Mouse (Mus musculus) right cerebral cortex, postnatal 10 days (tissue): Measurements from ENCODE around the gene Vsnl1.

Experiments
- DNase-seq, 2 experiments: peaks; one replicate each; pipeline ENCODE4 v3.0.0; 2021; ENCODE audit warnings: low spot score in 2 of 2

The Vsnl1 gene

DNA sequence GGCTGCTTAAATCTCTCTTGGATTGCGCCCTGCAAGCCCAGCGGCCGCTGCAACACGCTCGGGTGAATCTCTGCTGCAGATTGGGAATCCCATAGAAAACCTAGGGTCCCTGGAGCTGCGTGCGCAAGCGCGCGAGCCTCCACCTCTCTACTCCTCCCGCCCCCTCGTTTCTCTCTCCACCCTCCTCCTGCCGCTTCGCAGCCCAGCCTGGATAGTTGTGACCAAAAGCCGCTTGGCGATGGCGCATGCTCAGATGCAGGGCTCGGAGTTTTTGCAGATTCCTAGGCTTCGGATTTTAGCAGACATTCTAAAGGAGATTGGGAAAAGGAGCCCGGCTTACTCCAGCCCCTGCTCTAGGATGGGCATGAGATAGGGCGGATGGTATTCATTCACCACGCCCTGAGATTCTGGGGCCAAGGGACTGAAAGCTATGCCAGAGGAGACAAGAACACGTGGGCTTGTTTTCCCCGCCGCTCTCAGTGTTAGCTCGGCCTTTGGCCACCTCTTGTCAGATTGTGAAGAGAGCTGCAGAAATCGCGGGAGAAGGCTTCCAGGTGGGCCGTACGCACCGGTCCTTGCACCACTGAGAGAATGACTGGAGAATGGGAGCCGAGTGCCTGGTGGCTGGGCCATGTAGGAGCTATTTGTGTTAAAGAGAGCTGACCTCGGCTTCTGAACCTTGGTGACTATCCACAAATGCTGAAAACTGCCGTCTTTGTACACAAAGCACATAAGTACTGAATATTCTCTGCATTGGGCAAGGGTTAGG, at the start of gene Vsnl1:
Vsnl1 (minus strand) TSS at position 117 of the 769 bp plus-strand sequence.
- peak; percentile 96 to 97 for DNase-seq

DNA sequence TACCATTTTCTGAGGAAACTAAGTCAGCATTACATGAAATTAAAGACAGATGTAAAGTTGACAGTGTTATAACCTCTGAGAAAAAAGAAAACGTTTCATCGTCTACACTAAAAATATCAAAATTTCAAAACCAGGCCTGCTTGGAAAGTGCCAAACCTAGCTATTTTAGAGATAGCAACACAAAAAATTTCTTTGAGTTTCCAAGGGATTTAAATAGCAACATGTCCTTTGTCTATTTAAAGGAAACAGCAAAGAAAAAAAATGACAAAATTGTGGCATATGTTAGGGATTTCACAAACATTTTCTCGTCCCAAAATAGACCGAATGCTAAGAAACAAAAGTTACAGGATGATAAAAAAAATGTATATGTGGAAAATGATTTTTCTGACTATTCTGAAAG, 20.2 kb upstream of the Vsnl1 start:
- DNase-seq = no peak

DNA sequence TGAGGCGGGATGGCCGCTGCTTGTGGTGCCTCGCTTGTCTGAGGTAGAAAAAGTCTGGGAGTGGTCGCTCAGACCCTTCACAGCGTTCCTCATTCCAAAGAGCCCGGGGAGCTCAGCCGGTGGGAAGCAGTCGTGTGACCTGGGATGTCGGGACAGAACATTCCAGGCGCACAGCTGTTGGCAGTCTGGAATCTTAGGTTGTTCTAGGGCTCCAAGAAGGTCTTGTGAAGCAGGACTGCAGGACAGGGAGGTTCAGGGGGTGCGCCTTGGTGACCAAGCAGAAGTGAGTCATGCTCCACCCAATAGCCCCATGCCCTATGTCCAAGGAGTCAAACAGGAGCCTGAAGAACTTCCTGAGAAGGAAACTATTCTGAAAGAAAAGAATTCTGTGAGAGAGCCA, 19.8 kb upstream of the Vsnl1 start:
- peak in 1 of 2 experiments; percentile 31 for DNase-seq

DNA sequence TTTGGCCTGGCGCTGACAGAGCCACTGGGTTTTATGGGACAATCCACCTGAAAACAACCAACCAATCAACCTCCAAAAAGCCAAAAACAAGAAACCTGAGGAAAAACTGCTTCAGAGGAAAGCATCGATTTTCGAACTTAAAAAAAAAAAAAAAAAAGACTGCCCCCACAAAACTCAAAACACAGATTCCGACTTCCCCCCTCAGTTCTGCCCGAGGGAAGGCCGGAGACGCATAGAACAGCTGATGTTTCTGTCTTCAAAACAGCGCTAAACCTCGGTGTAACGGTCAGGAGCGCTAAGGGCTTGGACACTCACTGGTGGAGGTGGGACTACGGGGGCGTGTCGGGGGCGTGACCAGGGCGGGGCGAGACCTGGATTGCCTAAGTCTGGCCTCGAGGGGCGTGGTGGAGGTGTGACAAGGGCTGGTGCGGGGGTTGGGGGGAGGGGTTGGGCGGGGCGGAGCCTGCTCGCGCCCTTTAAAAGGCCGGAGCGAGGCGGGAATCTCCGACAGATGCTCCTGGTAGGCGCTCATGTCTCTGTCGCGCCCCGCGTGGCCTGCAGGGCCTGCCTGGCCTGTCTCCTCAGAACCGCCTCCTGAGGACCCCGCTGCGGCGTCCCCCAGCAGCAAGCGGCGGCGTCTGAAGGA, 19.3 kb upstream of the Vsnl1 start, which contains the start of gene Rad51ap2:
Rad51ap2 (plus strand) TSS at position 531 of the 646 bp plus-strand sequence.
- peak; percentile 93 to 94 for DNase-seq

DNA sequence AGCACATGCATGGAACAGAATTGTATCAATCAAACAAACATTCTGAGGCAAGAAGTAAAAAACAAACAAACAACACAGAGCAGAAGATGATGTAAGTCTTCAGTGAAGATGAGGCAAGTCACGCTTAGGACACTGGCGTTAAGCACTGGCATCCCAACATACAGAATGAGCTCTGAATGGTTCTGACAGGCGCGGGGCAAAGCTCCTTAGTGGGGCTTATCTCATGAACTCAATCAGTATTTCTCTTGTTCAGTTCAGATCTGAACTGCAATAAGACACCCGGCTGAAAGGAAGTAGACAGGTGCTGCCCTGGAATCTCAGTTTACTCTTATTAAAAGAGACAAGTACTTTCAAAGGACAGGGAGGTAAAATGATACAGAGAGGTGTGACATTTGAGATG, 17.7 kb upstream of the Vsnl1 start:
- no peak for DNase-seq

DNA sequence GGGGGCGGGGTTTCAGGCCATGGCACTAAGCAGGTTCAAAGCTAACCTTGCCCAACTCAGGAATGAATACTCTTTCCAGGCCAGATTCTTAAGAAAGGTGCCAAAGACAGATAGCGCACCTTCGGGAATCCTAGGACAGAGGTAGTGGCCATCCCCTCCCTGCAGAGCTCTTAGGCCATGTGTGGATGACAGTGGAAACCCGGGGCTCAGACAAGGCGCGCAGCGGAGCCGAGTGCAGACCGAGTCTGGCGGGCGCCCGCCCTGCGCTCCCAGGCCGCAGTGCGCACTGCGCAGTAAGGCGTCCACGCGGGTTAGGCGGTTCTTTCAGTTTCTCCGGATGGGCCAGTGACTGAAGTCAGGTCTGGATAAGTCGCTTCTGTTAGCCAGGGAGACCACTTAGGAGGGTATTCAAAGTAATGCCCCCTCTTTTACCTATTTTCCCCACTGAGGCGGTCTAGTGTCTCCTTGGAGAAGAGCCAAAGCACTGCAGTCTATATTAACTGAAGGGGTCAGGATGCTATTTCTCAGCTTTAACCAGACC, 1.6 kb upstream of the Vsnl1 start:
- DNase-seq = peak in 1 of 2 experiments; percentile 37

DNA sequence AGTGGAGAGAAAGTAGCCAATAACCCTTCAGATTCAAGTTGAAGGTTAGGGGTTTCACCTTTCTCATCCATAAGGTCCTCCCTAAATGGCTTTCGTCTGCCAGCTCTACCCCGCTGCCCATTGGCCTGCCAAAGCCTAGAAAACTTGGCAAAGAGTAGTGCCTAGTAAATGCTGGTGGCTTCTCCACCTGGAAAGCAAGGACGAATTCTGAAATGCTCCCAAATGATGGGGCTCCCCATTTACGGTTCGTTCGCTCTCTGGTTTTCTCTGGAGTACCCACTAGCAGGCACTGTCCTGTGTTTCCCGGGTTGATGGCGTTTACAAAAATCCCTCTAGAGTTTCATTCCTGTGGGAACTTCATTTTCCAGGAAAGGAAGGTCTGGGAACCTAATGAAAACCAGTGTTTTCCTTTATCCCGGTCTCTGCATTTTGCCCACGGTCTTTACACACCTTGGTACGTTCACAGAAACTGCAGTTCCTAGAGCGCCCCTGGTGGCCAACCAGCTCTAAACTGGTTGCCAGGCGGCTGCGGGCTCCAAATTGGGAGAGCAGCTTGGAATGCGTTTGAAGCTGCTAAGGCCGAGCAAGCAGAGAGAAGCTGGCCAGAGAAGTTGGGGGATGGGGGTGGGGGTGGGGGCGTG, 973 bp upstream of the Vsnl1 start:
- DNase-seq = peak; percentile 90 to 93

DNA sequence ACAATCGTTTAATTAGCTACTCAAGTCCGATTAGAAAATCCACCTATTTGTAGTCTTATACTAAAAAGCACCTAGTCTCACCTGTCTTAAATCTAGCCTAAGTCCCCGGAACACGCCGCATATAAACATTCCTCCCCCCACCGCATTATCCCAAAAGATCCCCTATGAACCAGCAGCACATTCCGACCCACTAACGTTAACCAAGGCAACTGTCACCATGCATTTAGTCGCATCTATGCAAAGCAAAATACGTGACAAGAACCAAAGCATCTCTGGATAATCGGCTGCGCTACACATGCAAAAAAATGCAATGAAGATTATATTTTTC, 426 bp downstream of the Vsnl1 start:
- no peak for DNase-seq

DNA sequence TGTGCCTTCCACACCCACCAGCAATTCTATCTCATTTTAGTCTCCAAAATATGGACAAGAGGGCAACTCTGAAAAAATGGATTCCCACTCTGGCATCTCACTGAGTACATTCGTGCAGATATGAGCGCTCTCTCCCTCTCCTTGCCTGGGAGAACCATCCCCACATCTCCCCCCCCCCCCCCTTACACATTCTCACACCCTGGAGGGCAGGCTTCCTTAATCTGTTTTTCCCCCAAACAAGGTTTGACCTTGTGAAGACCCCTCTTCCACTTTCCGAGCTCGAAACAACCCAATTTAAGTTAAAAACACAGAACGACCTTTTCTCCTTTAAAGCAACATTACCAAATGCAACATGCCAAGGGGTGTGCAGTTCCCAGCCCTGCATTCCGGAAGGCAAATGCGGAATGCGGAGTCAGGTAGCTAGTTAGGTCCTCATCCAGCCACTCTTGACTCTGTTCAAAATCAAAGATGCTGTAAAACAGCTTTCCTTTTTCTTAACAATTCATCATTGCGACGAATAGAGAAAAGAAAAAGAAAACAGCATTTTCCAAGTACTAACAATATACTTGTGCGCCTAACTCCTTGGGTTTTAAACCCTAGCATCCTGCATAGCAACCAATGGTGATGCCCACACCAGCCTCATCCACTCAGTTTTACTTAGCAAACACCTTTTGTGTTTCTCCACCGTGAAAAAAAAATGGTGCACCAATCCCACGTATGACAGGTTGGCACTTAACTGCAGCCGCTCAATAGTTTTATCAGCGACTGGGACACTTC, 979 bp downstream of the Vsnl1 start:
- DNase-seq = peak in 1 of 2 experiments; percentile 40

DNA sequence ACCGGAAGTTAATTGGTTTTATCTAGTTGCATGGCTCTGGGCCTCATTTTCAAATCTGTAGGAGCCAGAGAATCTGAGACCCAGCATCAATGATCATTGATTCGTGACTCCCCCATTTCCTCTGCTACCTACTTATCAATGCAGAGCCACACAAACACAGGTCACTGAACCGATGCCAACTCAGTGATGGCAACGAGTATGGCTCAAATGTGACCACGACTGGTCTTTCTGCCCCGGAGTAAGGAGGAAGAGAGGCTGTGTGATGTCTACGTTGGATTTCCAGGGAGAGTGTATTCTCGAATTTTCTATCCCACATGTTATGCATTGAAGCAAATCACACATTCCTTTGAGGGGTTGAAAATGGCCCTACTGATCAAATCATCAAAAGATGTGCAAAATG, 2.0 kb downstream of the Vsnl1 start:
- no peak for DNase-seq

DNA sequence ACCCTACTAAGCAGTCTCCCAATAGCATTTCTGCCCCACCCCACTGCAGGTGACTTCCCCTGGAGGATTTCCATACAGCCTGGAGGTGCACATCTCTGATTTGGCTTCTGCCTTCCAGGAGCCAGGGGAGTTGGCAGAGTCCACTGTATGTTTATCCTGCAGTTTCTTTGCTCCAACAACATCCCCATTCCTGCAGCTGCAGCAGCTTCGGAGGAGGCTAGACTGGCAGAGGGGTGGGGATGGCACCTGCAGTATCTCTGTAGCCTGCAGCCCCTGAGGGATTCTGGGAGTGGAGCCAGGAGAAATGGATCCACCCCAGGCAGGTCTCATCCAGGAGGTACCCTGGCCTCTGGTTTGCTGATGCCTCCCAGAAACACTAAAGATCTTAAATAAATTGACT, 2.7 kb downstream of the Vsnl1 start:
- peak; percentile 42 to 54 for DNase-seq

DNA sequence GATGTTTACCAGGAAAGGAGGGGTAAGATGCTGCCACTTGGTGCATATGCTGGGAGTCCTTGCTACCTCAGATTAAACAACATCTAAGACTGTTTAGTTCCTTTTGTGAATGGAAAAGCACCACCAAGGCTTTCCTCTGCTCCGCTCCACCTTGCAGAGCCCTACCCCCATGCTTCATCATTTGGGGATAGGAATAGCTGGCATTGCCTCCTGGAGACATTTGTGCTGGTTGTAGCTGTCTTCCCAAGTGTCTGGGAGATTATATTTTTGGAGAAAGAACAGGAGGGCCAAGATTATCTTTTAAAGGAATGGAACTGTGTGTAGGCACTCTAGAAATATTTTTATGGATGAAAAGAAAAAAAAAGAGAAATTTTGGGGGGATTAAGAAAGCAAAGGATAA, 3.3 kb downstream of the Vsnl1 start:
- no peak for DNase-seq

DNA sequence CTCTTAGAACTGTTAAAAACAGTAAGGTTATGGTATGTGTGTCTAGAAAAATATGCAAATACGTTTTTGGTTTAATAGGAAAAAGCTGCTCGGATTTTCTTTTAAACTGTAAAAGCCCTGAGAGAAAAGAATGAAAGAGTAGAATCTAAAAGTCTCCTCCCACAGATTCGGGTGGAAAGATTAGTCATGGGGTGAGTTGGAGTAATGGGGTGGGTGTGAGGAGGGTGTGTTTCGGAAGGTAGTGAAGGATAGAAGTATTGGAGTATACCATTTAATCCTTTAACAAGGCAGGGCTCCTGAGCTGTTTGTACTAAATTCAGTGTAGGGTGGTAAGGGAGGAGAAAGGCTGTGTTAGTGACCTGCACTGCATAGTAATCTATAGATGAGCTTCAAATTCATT, 9.0 kb downstream of the Vsnl1 start:
- DNase-seq = no peak

DNA sequence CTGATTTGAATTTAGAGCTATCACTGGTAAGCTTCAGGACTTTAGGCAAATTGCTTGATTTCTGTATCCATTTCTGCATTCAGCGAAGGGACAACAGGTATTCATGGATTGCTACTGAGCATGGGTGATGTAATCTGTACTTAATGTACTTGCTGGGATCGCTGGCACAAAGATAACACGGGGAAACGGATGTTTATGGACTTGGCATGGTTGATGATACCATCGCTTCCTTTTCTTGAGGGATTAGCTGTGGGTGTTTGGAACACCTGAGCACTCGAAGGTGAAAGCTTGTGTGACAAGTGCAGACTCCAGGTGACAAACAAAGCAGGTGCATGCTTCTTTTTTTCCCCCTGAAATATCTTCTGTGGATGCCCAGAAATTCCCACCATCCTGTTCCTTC, 18.3 kb downstream of the Vsnl1 start:
- no peak for DNase-seq

DNA sequence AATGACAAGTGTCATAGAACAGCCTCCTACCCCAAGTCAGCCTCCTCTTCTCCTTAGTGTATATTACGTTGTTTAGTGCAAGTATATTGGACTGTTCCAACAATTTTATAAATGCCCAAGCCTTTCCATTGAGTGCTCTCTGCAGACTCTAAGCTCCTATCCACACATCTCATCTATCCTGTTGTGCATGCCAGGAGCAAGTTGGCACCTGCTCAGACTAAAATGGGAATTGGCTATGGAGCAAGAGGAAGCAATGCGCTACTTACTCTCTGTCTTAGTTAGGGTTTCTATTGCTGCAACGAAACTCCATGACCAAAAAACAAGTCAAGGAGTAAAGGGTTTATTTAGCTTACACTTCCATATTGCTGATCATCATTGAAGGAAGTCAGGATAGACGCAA, 28.7 kb downstream of the Vsnl1 start:
- peak; percentile 47 to 52 for DNase-seq

DNA sequence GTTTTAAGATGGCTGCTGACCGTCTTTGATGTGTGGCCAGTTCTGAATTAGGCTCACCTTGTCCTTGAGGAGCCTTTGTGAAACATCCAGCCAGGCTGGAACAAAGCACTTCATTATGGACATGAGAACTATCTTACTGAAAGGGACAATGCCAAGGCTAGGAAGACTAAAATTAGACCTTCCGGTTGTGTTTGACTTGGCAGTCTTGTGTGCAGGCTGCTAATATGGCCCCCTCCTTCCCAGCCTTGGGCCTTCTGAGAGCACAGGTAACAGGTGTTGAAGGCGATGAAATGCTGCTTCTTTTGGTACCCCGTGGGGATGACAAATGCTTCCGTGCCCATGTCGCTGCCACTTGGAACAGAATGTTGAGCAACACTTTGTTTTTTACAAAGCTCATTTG, 37.6 kb downstream of the Vsnl1 start:
- no peak for DNase-seq

DNA sequence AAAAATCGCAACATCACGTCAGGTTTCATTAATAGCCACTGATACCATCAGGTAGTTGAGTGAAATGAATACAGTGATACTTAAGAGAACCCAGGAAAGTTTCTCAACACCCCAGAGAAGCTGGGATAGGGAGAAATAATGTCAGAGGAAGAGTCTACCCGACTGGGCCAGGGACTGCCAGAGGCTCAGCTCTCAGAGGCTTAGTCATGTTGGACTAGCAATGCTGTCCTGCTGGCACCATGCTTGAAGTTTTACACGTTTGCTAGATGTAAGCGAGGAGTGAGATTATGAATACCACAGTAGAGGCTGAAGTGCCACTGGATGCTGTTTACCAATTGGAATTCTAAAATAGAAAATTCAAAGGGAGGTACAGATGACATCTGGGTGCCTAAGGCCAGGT, 39.4 kb downstream of the Vsnl1 start:
- DNase-seq = no peak

DNA sequence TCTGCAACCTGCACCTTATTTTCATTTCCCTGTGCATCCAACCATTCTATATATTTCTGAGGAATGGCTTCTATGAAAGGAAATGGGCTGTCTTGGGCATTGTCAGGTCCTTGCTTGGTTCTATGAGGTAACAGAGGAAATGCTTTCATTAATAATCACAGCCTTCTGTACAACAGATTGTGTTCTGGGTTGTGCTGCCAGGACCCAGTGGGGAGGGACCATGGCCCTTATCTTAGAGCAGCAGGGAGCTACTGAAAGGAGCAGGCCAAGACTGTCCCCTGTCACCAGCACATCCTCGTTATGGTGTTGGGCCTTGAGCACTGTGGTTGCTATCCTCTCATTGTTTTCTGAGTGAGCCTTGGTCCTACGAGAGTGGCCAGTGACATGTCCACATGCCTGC, 40.9 kb downstream of the Vsnl1 start:
- DNase-seq = no peak

DNA sequence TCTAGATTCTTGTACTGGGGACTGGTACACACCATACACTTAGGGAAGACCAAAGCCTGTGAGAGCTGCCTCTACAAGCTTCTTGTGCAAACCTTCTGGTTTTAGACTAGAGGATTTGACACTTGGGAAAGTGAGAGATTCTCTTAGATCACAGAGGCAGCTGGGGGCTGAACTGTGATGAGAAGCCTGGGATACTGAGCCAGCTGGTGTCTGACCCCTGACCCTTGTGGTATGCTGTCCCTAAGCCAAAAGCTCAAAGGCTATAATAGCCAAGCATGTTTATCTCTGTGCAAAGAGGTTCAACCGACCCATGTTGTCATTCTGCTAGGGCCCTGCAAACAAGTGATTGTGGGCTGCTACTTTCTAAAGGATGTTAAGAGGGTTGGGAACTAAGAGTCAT, 43.9 kb downstream of the Vsnl1 start:
- no peak for DNase-seq

DNA sequence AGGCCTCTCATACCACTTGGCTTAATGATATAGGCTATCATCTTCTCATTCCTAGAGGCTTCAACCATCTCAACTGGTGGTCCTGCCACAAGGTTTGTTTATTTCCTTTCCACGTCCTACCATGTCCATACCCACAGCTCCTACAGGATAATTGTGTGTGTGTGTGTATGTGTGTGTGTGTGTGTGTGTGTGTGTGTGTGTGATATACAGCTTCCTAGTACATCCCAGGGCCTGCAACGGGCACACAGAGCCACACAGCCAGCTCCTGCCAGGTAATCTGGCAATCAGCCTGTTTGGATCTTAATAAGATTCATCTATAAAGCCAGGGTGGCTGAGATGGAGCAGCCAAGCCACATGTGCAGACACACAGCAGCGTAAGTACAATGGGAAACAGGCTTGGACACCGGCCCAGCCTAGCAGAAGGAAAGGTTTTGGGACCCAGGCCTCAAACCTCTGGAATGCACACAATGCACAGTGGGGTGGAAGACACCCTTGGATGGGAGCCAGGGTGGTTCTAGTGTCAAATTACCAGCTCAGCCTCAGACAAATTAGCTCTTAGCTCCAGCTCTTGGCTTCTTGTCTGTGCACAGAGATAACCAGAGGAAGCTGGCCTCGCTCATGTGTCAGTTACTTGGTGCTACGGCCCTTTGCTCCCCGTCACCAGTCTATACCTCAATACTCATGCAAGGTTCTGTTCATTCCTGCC, 45.0 kb downstream of the Vsnl1 start:
- peak; percentile 53 to 65 for DNase-seq

DNA sequence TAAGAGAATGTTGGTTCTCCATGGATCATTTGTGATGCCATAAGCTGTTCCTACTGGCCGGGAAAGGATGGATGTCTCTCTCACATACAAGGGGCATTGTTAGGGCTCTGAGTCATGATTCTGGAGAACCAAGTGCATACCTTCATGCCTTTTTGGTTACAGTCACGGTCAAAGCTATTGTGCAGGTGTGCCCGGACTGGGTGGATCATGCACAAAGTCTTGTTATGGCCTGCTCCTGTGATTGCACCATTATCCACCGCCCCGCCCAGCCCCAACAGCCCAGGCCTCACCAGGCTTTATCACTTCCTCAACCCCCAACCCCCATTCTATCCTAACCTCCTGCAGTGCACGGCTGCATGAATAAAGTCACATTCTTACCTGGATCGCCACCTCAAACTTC, 47.3 kb downstream of the Vsnl1 start:
- DNase-seq = no peak
